Comparison of ENCODE assay signal across 18 mouse cellular contexts in genomic region chr2:167939632-167940399, GRCm38 (mm10). TPM values are rescaled to one million over a fixed set of nuclear protein-coding genes. Genes with fewer than 3 reads are reported as not detected.
DNase-seq lines count a peak whose midpoint lies in the region; ATAC-seq and TF ChIP-seq lines count a peak whose summit lies in the region.
"Had no signal": no experiment of that assay in that cellular context is flagged by ENCODE, and none has a peak within 500 bp of the region (broad histone marks: within the 10 kb centered on the region; RNA-seq: fewer than 3 reads in every experiment).

No protein-coding gene starts in this region.

- whole genome bisulfite sequencing in heart, embryonic 10.5 days = 41% methylated on average over 11 of the region's 11 CpGs
- 37% methylated on average over 11 of the region's 11 CpGs for WGBS in kidney, embryonic 16.5 days
- WGBS in spleen, adult 2 months = 63% methylated on average over 11 of the region's 11 CpGs

- no peaks in the 10 kb centered on the region for H3K36me3 ChIP-seq in heart, embryonic 10.5 days
- H3K36me3 ChIP-seq in kidney, embryonic 16.5 days (ENCODE audit: insufficient read depth, low read length) = no peaks in the 10 kb centered on the region
- peaks cover 2% of the 10 kb centered on the region; the same call in 1 of the 2 replicates for H3K36me3 ChIP-seq in spleen, adult 2 months (ENCODE audit: control insufficient read depth, insufficient read depth, low read length)
- no peaks in the 10 kb centered on the region for H3K36me3 ChIP-seq in myocyte (ENCODE audit: control insufficient read depth, insufficient read depth)

- H3K4me3 ChIP-seq in heart, embryonic 10.5 days = no peak overlapping the region
- no peak overlapping the region for H3K4me3 ChIP-seq in kidney, embryonic 16.5 days (ENCODE audit: low read length)
- no peak overlapping the region for H3K4me3 ChIP-seq in spleen, adult 2 months (ENCODE audit: extremely low read depth, insufficient read depth, insufficient read length)
- no peak overlapping the region for H3K4me3 ChIP-seq in myocyte
- H3K4me3 ChIP-seq: embryonic facial prominence, embryonic 12.5 days; forebrain, embryonic 10.5 days; midbrain, embryonic 10.5 days had no signal

- H3K9ac ChIP-seq in kidney, embryonic 16.5 days (replicated peaks; ENCODE audit: low read length) = no peak overlapping the region; the same call in 1 of the 2 replicates
- H3K9ac ChIP-seq: embryonic facial prominence, embryonic 12.5 days; liver, embryonic 14.5 days had no signal

- no peaks in the 10 kb centered on the region for H3K27me3 ChIP-seq in heart, embryonic 10.5 days (ENCODE audit: insufficient read depth, poor library complexity, severe bottlenecking)
- H3K27me3 ChIP-seq in kidney, embryonic 16.5 days (ENCODE audit: insufficient read depth, low read length) = no peaks in the 10 kb centered on the region
- no peaks in the 10 kb centered on the region for H3K27me3 ChIP-seq in spleen, adult 2 months (ENCODE audit: control insufficient read depth, insufficient read depth, low read length)
- no peaks in the 10 kb centered on the region for H3K27me3 ChIP-seq in myocyte (ENCODE audit: control insufficient read depth, insufficient read depth, insufficient read length)
- H3K27me3 ChIP-seq: embryonic facial prominence, embryonic 12.5 days had no signal

- peaks cover 89% of the 10 kb centered on the region for H3K4me1 ChIP-seq in heart, embryonic 10.5 days
- peaks cover 45% of the 10 kb centered on the region for H3K4me1 ChIP-seq in kidney, embryonic 16.5 days (ENCODE audit: insufficient read depth, low read length)
- H3K4me1 ChIP-seq in spleen, adult 2 months (ENCODE audit: control insufficient read depth, insufficient read depth, insufficient read length) = peaks cover 78% of the 10 kb centered on the region

- H3ac ChIP-seq in myocyte (ENCODE audit: control insufficient read depth, insufficient read length) = no peak overlapping the region

- intact Hi-C loops in heart, postnatal 36 days (cut with DNase I) = no loop called here

- TF ChIP-seq POLR2A in spleen, adult 2 months (IDR thresholded peaks at IDR 0.05; ENCODE audit: low read depth, low read length) = no peak
- TF ChIP-seq POLR2A in myocyte (IDR thresholded peaks at IDR 0.05; ENCODE audit: insufficient read length, low read depth) = no peak

- no peak overlapping the region for H3K4me2 ChIP-seq in kidney, embryonic 16.5 days (replicated peaks; ENCODE audit: low read depth, low read length)
- H3K4me2 ChIP-seq in myocyte (ENCODE audit: low read depth) = peak overlapping the region; percentile 14
- H3K4me2 ChIP-seq: embryonic facial prominence, embryonic 12.5 days had no signal

- peaks cover 88% of the 10 kb centered on the region for H3K79me2 ChIP-seq in myocyte (ENCODE audit: control insufficient read depth, insufficient read depth)

- no peak for DNase-seq in heart, embryonic 10.5 days (ENCODE audit: low spot score)
- DNase-seq in heart, postnatal 36 days = no peak
- no peak for DNase-seq in kidney, postnatal 10 days
- DNase-seq in spleen, adult 2 months (ENCODE audit: low read depth in 1 of 2, low spot score in 2 of 2) = no peak
- no peak for DNase-seq in spleen, adult 12 weeks (ENCODE audit: low spot score)
- DNase-seq in thymus, postnatal 10 days (ENCODE audit: low spot score in 2 of 2) = no peak
- DNase-seq: B cell, adult 2 months; cerebellum, postnatal 36 days; kidney, postnatal 14 days; spleen, adult 18-20 months had no signal

- no peak for TF ChIP-seq CTCF in spleen, adult 2 months (IDR thresholded peaks at IDR 0.05; ENCODE audit: extremely low read depth, insufficient read depth, insufficient read length, insufficient replicate concordance)

- peak overlapping the region; percentile 56; the same call in 1 of the 2 replicates for H3K27ac ChIP-seq in heart, embryonic 10.5 days
- H3K27ac ChIP-seq in kidney, embryonic 16.5 days (ENCODE audit: low read length) = peak overlapping the region; percentile 4; the same call in 1 of the 2 replicates
- peak overlapping the region; percentile 59; the same call in 1 of the 2 replicates for H3K27ac ChIP-seq in spleen, adult 2 months (ENCODE audit: insufficient read depth, low read length)
- H3K27ac ChIP-seq: embryonic facial prominence, embryonic 12.5 days; forebrain, embryonic 10.5 days; liver, embryonic 14.5 days; midbrain, embryonic 10.5 days had no signal

- no peaks in the 10 kb centered on the region for H3K9me3 ChIP-seq in heart, embryonic 10.5 days
- no peaks in the 10 kb centered on the region for H3K9me3 ChIP-seq in kidney, embryonic 16.5 days (ENCODE audit: low read length)
- H3K9me3 ChIP-seq: embryonic facial prominence, embryonic 12.5 days; forebrain, embryonic 10.5 days; G1E; midbrain, embryonic 10.5 days had no signal

- no peak for ATAC-seq in kidney, embryonic 16.5 days (ENCODE audit: low FRiP score, low TSS enrichment)
- ATAC-seq: activated CD4-positive, CD25-positive, alpha-beta regulatory T cell, adult 4 months had no signal

TF ChIP-seq in myocyte, 11 proteins besides CTCF, POLR2A, EP300 and RAD21:
- TF ChIP-seq TCF3 (IDR thresholded peaks at IDR 0.05; ENCODE audit: insufficient read length, low read depth) = no peak
- no peak for TF ChIP-seq REST (IDR thresholded peaks at IDR 0.05; ENCODE audit: insufficient read depth, insufficient read length)
- TF ChIP-seq MAX (IDR thresholded peaks at IDR 0.05; ENCODE audit: low read depth) = no peak
- no peak for TF ChIP-seq MYOG (IDR thresholded peaks at IDR 0.05; ENCODE audit: control insufficient read depth in 1 of 3, insufficient read depth in 1 of 3, insufficient read length in 2 of 3, low read depth in 2 of 3)
- no peak for TF ChIP-seq TCF12 (IDR thresholded peaks at IDR 0.05; ENCODE audit: insufficient read depth, poor library complexity, severe bottlenecking)
- TF ChIP-seq POLR2AphosphoS2 (IDR thresholded peaks at IDR 0.05; ENCODE audit: insufficient read length, low read depth) = no peak

RNA-seq across cellular contexts. Expression of gene Ptpn1, which starts 8.0 kb away (rescaled TPM):
- polyA plus RNA-seq in heart, embryonic 10.5 days (2016; fragmentation: Nextera tagmentation; extraction: Ambion mirVana) = 45.3 and 58.3 TPM in 2 replicates
- total RNA-seq in heart, postnatal 36 days (2021) = 10 to 100 TPM; 19.5 to 22.3 TPM
- polyA plus RNA-seq in kidney, embryonic 16.5 days (2015; fragmentation: Nextera tagmentation; extraction: Ambion mirVana) = 56.7 and 60.0 TPM in 2 replicates
- polyA plus RNA-seq in spleen, adult 2 months (2012; rRNA removed) = 83.8 and 110 TPM in 2 replicates
- 45.0 TPM for polyA plus RNA-seq in myocyte (2012; fragmentation: generic; extraction: Trizol)

Comparison
In these comparisons a context has a peak if more than half of its experiments do, and no peak if none do; other contexts are left out.
1. H3K27ac ChIP-seq: peak in every context shown above with its lines; median percentile 59 in spleen, adult 2 months; 56 in heart, embryonic 10.5 days; 4 in kidney, embryonic 16.5 days.